Mouse (Mus musculus): ENCODE measurements around the gene Layn. TPM values are rescaled to one million over a fixed set of nuclear protein-coding genes. Genes with fewer than 3 reads are reported as not detected.

Gene Layn
- polyA plus RNA-seq (2012; rRNA removed; ENCODE audit: low replicate concordance): 4.1 and 6.7 TPM in 2 replicates

GRCm38 (mm10) chr9:51076979-51077315 is at the start of gene Layn:
Layn (minus strand) TSS chr9:51077094.

GRCm38 (mm10) chr9:51101756-51102425 is 25.0 kb upstream of the Layn start, which contains the start of gene 4833427G06Rik:
4833427G06Rik (minus strand) TSS chr9:51102078.

GRCm38 (mm10) chr9:51060601-51061000 is 16.3 kb downstream of the Layn start, which contains the start of gene Btg4:
Btg4 (plus strand) TSS chr9:51060901.

GRCm38 (mm10) chr9:51008841-51009655 is 67.8 kb downstream of the Layn start, which contains the start of gene Sik2:
Sik2 (minus strand) TSS chr9:51009073.

Other genes with a start within 250 kb of the Layn start
- gene Ppp2r1b, start 231.8 kb downstream of the Layn start, polyA plus RNA-seq (2012; rRNA removed; ENCODE audit: low replicate concordance): 41.3 and 58.5 TPM in 2 replicates
- gene Sik2, start 68.0 kb downstream of the Layn start, polyA plus RNA-seq (2012; rRNA removed; ENCODE audit: low replicate concordance): 91.9 and 189 TPM in 2 replicates
- not detected in 2 replicates for gene Btg4, start 16.2 kb downstream of the Layn start, polyA plus RNA-seq (2012; rRNA removed; ENCODE audit: low replicate concordance)
- not detected in 2 replicates for gene 4833427G06Rik, start 25.0 kb upstream of the Layn start, polyA plus RNA-seq (2012; rRNA removed; ENCODE audit: low replicate concordance)
- gene Gm32742, start 88.4 kb upstream of the Layn start, polyA plus RNA-seq (2012; rRNA removed; ENCODE audit: low replicate concordance): 0.01 and 0.05 TPM in 2 replicates
- gene Pou2af1, start 136.6 kb upstream of the Layn start, polyA plus RNA-seq (2012; rRNA removed; ENCODE audit: low replicate concordance): 0.43 and 0.53 TPM in 2 replicates
- gene Colca2, start 201.5 kb upstream of the Layn start, polyA plus RNA-seq (2012; rRNA removed; ENCODE audit: low replicate concordance): 6.4 and 17.8 TPM in 2 replicates